Mouse (Mus musculus) kidney, embryonic 16.5 days (tissue): ENCODE measurements around the gene Cd79a. TPM values are rescaled to one million over a fixed set of nuclear protein-coding genes. Genes with fewer than 3 reads are reported as not detected.
A peak's percentile ranks its signal among the peaks of the same experiment; 100 is the strongest.

Source experiments
- ATAC-seq: fragments of 200-750 bp; cut with Nextera tagmentation; 2 replicates; pipeline ENCODE4 v1.8.0; 2017; ENCODE audit warnings: moderate TSS enrichment; ENCODE audit not compliant: low FRiP score, low TSS enrichment
- H3K27ac ChIP-seq: fragments of 300-500 bp; sonication (generic); 2 replicates; pipeline ENCODE4 v1.5.1; 2014; ENCODE audit warnings: low read length
- H3K27me3 ChIP-seq: fragments of 300-500 bp; sonication (generic); 2 replicates; pipeline ENCODE4 v1.6.1; 2014; ENCODE audit warnings: low read length, control low read depth, mixed read lengths; ENCODE audit not compliant: insufficient read depth
- H3K36me3 ChIP-seq: fragments of 300-500 bp; sonication (generic); 2 replicates; pipeline ENCODE4 v1.6.1; 2014; ENCODE audit warnings: low read length, control low read depth, mixed read lengths; ENCODE audit not compliant: insufficient read depth
- H3K4me1 ChIP-seq: fragments of 300-500 bp; sonication (generic); 2 replicates; pipeline ENCODE4 v1.6.1; 2014; ENCODE audit warnings: low read length, control low read depth, mixed read lengths; ENCODE audit not compliant: insufficient read depth
- H3K4me2 ChIP-seq: fragments of 300-500 bp; sonication (generic); replicated peaks from 2 replicates; pipeline ENCODE4 v1.6.1; 2014; ENCODE audit warnings: low read depth, low read length
- H3K4me3 ChIP-seq: fragments of 300-500 bp; sonication (generic); 2 replicates; pipeline ENCODE4 v1.5.1; 2014; ENCODE audit warnings: mild to moderate bottlenecking, low read length
- H3K9ac ChIP-seq: fragments of 300-500 bp; sonication (generic); replicated peaks from 2 replicates; pipeline ENCODE4 v1.6.1; 2014; ENCODE audit warnings: low read length
- H3K9me3 ChIP-seq: fragments of 300-500 bp; sonication (generic); 2 replicates; pipeline ENCODE4 v1.6.1; 2016; ENCODE audit warnings: low read length, control low read depth
- WGBS: fragments of 180-500 bp; shearing (Covaris S2); extraction: QIAGEN DNeasy Blood & Tissue Kit; methylation state at CpG from one replicate; pipeline ENCODE4 v1.1.7; 2014; 5-methylcytosine and 5-hydroxymethylcytosine counted together
- polyA plus RNA-seq: library from polyadenylated mRNA; unstranded; fragments of >200 nt; fragmentation: Nextera tagmentation; extraction: Ambion mirVana; gene quantifications from 2 replicates; pipeline ENCODE4 v1.2.1, GENCODE M21; 2015

Cd79a gene
- polyA plus RNA-seq, 1 experiment from 2014 or later = 1.8 TPM

- Histone ChIP-seq H3K27me3 (peaks cover 100% of the 10 kb centered on the region), H3K9me3 (no peaks in the 10 kb centered on the region), H3K27ac (no peak overlapping the region), H3K4me2 (no peak overlapping the region), H3K4me1 (peaks cover 9% of the 10 kb centered on the region), H3K4me3 (no peak overlapping the region), H3K36me3 (no peaks in the 10 kb centered on the region), H3K9ac (no peak overlapping the region)
- no peak for ATAC-seq
- WGBS = 3% methylated on average over 7 of the region's 7 CpGs
Measured at GRCm38 (mm10) chr7:24947316-24948048, 50.3 kb downstream of the Cd79a start.

- no peak overlapping the region for H3K4me3 ChIP-seq
- H3K27ac ChIP-seq = no peak overlapping the region
- no peaks in the 10 kb centered on the region for H3K9me3 ChIP-seq
- WGBS = 1% methylated on average over 24 of the region's 29 CpGs
- no peak overlapping the region for H3K4me2 ChIP-seq
- H3K27me3 ChIP-seq = peaks cover 100% of the 10 kb centered on the region
- no peak for ATAC-seq
- H3K4me1 ChIP-seq = peaks cover 9% of the 10 kb centered on the region
- H3K9ac ChIP-seq = no peak overlapping the region
- H3K36me3 ChIP-seq = no peaks in the 10 kb centered on the region
Measured at GRCm38 (mm10) chr7:24948774-24949173, 51.6 kb downstream of the Cd79a start.

GRCm38 (mm10) chr7:24949958-24950623 lies 52.9 kb downstream of the Cd79a start:
- Histone ChIP-seq H3K4me3 (no peak overlapping the region), H3K9ac (no peak overlapping the region), H3K9me3 (no peaks in the 10 kb centered on the region), H3K27ac (no peak overlapping the region), H3K4me2 (no peak overlapping the region), H3K36me3 (no peaks in the 10 kb centered on the region), H3K27me3 (peaks cover 99% of the 10 kb centered on the region), H3K4me1 (peaks cover 11% of the 10 kb centered on the region; the same call in 1 of the 2 replicates)
- WGBS = 0% methylated on average over 8 of the region's 8 CpGs
- ATAC-seq = peak; percentile 60

Other genes starting within 250 kb of the Cd79a start
- 0.20 TPM in 1 of 2 replicates, not detected in the other for gene Tex101, start 220.7 kb upstream of the Cd79a start, polyA plus RNA-seq
- gene BC049730, start 188.1 kb upstream of the Cd79a start, polyA plus RNA-seq = not detected in 2 replicates
- gene Gm4763, start 170.5 kb upstream of the Cd79a start, polyA plus RNA-seq = not detected in 2 replicates
- 0.30 and 0.61 TPM in 2 replicates for gene Cd177, start 137.1 kb upstream of the Cd79a start, polyA plus RNA-seq
- 0.44 TPM in 1 of 2 replicates, not detected in the other for gene Ceacam10, start 120.2 kb upstream of the Cd79a start, polyA plus RNA-seq
- gene Gm9844, start 35.2 kb upstream of the Cd79a start, polyA plus RNA-seq = 8.3 and 21.9 TPM in 2 replicates
- not detected in 2 replicates for gene Lypd4, start 27.4 kb upstream of the Cd79a start, polyA plus RNA-seq
- not detected in 2 replicates for gene Dmrtc2, start 27.3 kb upstream of the Cd79a start, polyA plus RNA-seq
- gene Rps19, start 13.0 kb upstream of the Cd79a start, polyA plus RNA-seq = 2,217 and 2,364 TPM in 2 replicates
- gene Arhgef1, start 5.5 kb downstream of the Cd79a start, polyA plus RNA-seq = 94.7 and 105 TPM in 2 replicates
- gene Gm4881, start 47.1 kb downstream of the Cd79a start, polyA plus RNA-seq = not detected in 2 replicates
- gene Rabac1, start 75.4 kb downstream of the Cd79a start, polyA plus RNA-seq = 183 and 199 TPM in 2 replicates
- gene Atp1a3, start 108.6 kb downstream of the Cd79a start, polyA plus RNA-seq = 0.66 and 1.5 TPM in 2 replicates
- gene Grik5, start 175.0 kb downstream of the Cd79a start, polyA plus RNA-seq = 5.1 and 6.3 TPM in 2 replicates
- gene Zfp574, start 175.2 kb downstream of the Cd79a start, polyA plus RNA-seq = 37.7 and 44.1 TPM in 2 replicates